Mouse (Mus musculus): ENCODE data around the gene Cyb561a3.

DNA sequence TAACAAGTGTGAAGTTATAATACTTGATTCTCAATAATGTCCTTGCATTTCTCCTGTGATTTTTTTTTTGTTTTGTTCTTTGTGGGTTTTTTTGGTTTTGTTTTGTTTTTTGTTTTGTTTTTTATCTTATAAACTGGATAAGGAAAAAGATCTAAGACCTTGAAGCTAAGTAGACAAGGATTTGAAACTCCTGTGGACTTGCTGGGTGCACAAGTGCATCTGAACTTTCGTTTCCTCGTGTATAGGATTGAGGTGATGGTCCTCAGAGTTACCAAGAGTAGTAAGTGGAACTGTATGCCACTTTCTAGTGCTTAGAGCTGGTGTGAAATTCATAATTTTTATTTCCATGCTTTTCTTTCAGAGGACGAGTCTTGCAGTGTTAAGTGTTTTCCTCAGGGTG lies 3.1 kb downstream of the Cyb561a3 start:
- no peak for TF ChIP-seq CTCF (IDR thresholded peaks at IDR 0.05; ENCODE audit: low read depth)
- TF ChIP-seq EP300 (optimal IDR thresholded peaks at IDR 0.05): no peak

All from stomach, postnatal 0 days (tissue).